Mouse (Mus musculus) olfactory bulb, adult 2 months (tissue): ENCODE results near the gene Cdh6.

Source experiments
- CTCF ChIP-seq: fragments of 200-500 bp; IDR thresholded peaks from 2 replicates; pipeline ENCODE4 v1.5.1; 2012; ENCODE audit warnings: low read depth, mild to moderate bottlenecking, low read length, moderate library complexity; ENCODE audit not compliant: insufficient read depth
- POLR2A ChIP-seq: fragments of 200-500 bp; IDR thresholded peaks from 2 replicates; pipeline ENCODE4 v1.6.1; 2012; ENCODE audit warnings: mild to moderate bottlenecking, low read depth, low read length, moderate library complexity; ENCODE audit not compliant: insufficient read depth

DNA sequence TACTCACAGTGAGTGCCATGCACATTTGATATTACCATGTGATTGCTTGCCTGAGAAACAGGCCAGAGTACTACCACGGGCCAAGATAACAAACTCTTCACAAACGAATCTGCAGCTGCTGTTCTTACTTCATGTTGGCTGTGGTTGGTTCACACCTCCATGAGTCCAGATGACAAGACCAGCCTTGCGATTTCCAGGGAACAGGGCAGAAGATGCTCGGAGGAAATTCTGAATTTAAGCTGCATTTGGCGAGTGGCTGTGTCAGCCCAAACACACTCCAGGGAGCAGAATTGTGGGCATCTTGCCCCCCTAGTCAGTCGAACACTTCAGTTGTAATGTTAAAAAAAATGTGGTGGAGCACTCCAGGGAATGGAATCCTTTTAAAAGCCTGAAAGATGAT lies 18.1 kb downstream of the Cdh6 start:
- no peak for TF ChIP-seq CTCF
- no peak for TF ChIP-seq POLR2A
